Mouse (Mus musculus): ENCODE measurements around the gene 6430571L13Rik. TPM values are rescaled to one million over a fixed set of nuclear protein-coding genes. Genes with fewer than 3 reads are reported as not detected.

Gene 6430571L13Rik
- total and polyA plus RNA-seq, 2 experiments, result 0.46 to 1.6 TPM

DNA sequence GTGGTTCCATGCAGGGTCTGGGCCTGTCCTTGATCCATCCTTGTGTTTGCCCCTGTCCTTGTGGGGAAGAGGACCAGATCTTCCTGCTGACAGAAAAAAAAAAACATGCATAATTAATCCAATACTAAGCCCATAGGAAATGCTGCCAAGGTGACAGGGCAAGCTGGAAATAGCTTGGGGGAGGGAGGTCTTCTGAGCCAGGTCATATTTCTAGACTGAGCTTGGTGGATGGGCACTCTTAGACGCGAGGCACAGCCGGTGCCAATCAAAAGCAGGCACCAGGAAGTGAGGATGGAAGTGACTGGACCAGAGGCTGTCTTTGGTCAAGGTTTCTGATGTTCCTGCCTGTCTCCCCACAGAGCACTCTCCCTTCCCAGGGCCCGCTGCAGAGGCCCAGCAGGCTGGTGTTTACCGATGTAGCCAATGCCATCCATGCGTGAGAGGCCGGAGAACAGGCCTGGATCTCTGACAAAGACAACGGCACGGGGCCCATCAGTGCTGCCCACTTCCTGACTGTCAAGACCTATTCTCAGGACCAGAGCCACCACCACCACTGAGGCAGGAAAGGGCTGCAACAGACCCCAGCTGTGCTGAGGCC, 7.3 kb downstream of the 6430571L13Rik start:
- Histone ChIP-seq H3K9ac (ENCODE audit: low read depth, low read length) (no peak overlapping the region), H3K4me1 (ENCODE audit: control insufficient read depth, insufficient read depth, low read length) (no peaks in the 10 kb centered on the region), H3K36me3 (ENCODE audit: control insufficient read depth, insufficient read depth, low read length) (no peaks in the 10 kb centered on the region), H3K27me3 (ENCODE audit: control insufficient read depth, insufficient read depth, low read length) (no peaks in the 10 kb centered on the region), H3K27ac (replicated peaks; ENCODE audit: insufficient read depth, low read depth, low read length) (no peak overlapping the region), H3K79me2 (ENCODE audit: control insufficient read depth, insufficient read depth, low read length) (no peaks in the 10 kb centered on the region), H3K4me3 (ENCODE audit: insufficient read depth, low read depth, low read length) (no peak overlapping the region)
- 81% methylated on average over 9 of the region's 9 CpGs for WGBS
- TF ChIP-seq CTCF (IDR thresholded peaks at IDR 0.05; ENCODE audit: low read depth, low read length), result no peak
- DNase-seq (ENCODE audit: extremely low read depth, low read depth, low spot score), result no peak

GRCm38 (mm10) chr9:107349321-107349720, 8.9 kb downstream of the 6430571L13Rik start:
- Histone ChIP-seq H3K27ac (replicated peaks; ENCODE audit: insufficient read depth, low read depth, low read length) (no peak overlapping the region), H3K9ac (ENCODE audit: low read depth, low read length) (no peak overlapping the region), H3K27me3 (ENCODE audit: control insufficient read depth, insufficient read depth, low read length) (no peaks in the 10 kb centered on the region), H3K36me3 (ENCODE audit: control insufficient read depth, insufficient read depth, low read length) (no peaks in the 10 kb centered on the region), H3K4me1 (ENCODE audit: control insufficient read depth, insufficient read depth, low read length) (no peaks in the 10 kb centered on the region), H3K79me2 (ENCODE audit: control insufficient read depth, insufficient read depth, low read length) (no peaks in the 10 kb centered on the region), H3K4me3 (ENCODE audit: insufficient read depth, low read depth, low read length) (no peak overlapping the region)
- whole genome bisulfite sequencing, result 76% methylated on average over 7 of the region's 7 CpGs
- no peak for DNase-seq (ENCODE audit: extremely low read depth, low read depth, low spot score)
- no peak for TF ChIP-seq CTCF (IDR thresholded peaks at IDR 0.05; ENCODE audit: low read depth, low read length)
- no peak for TF ChIP-seq POLR2A (IDR thresholded peaks at IDR 0.05; ENCODE audit: extremely low read depth, insufficient read depth, low read length)

GRCm38 (mm10) chr9:107354826-107355225, 14.4 kb downstream of the 6430571L13Rik start:
- 57% methylated on average over 1 of the region's 1 CpGs for WGBS
- no peak for DNase-seq (ENCODE audit: extremely low read depth, low read depth, low spot score)
- TF ChIP-seq CTCF (IDR thresholded peaks at IDR 0.05; ENCODE audit: low read depth, low read length) (no peak), POLR2A (IDR thresholded peaks at IDR 0.05; ENCODE audit: extremely low read depth, insufficient read depth, low read length) (no peak)

DNA sequence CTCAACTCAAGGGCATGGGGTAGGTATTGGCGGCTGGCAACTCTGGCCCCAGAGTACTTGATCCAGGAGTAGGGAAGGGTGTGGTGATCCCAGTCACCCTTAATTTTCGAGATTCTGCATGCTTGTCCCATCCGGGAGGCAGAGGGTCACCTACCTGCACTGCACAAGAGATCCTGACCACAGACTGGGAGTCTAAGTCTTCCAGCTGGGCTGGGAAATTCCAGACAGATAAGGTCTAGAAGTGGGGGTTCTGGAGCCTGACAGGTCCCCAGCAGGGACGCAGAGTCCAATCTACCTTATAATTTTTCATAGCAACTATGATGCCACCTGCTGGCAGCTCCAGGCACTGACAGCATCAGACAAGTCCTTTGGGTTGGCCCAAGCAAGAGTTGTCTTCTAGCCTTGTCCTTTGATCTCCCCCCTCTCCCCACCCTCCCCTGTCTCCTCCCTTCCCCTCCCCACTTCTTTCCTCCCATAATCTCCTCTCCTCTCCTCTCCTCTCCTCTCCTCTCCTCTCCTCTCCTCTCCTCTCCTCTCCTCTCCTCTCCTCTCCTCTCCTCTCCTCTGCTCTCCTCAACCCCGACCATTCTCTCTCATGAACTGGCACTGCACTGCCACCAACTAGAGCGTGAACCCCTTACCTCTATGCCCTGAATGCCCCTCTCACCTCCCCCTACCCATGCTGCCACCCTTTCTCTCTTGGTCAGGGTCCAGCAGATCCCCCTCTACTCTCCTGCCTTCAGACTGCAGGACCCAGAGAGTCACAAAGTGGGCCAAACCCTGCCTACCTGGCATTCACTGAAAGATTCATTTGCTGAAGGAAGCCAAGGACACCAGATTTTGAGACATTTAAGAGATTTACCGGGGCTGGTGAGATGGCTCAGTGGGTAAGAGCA, 15.7 kb downstream of the 6430571L13Rik start:
- H3K79me2 ChIP-seq (ENCODE audit: control insufficient read depth, insufficient read depth, low read length), result no peaks in the 10 kb centered on the region
- DNase-seq (ENCODE audit: extremely low read depth, low read depth, low spot score), result peak; percentile 46
- H3K9ac ChIP-seq (ENCODE audit: low read depth, low read length), result no peak overlapping the region
- H3K27me3 ChIP-seq (ENCODE audit: control insufficient read depth, insufficient read depth, low read length), result no peaks in the 10 kb centered on the region
- TF ChIP-seq CTCF (IDR thresholded peaks at IDR 0.05; ENCODE audit: low read depth, low read length), result peak; percentile 82
- TF ChIP-seq POLR2A (IDR thresholded peaks at IDR 0.05; ENCODE audit: extremely low read depth, insufficient read depth, low read length), result no peak
- H3K27ac ChIP-seq (replicated peaks; ENCODE audit: insufficient read depth, low read depth, low read length), result no peak overlapping the region
- 45% methylated on average over 7 of the region's 7 CpGs for WGBS
- H3K36me3 ChIP-seq (ENCODE audit: control insufficient read depth, insufficient read depth, low read length), result no peaks in the 10 kb centered on the region
- no peak overlapping the region for H3K4me3 ChIP-seq (ENCODE audit: insufficient read depth, low read depth, low read length)
- H3K4me1 ChIP-seq (ENCODE audit: control insufficient read depth, insufficient read depth, low read length), result no peaks in the 10 kb centered on the region

More at GRCm38 (mm10) chr9:107354826-107355225, 14.4 kb downstream of the 6430571L13Rik start:
- H3K27ac ChIP-seq (replicated peaks; ENCODE audit: insufficient read depth, low read depth, low read length), result no peak overlapping the region
- no peaks in the 10 kb centered on the region for H3K27me3 ChIP-seq (ENCODE audit: control insufficient read depth, insufficient read depth, low read length)
- H3K36me3 ChIP-seq (ENCODE audit: control insufficient read depth, insufficient read depth, low read length), result no peaks in the 10 kb centered on the region
- no peak overlapping the region for H3K9ac ChIP-seq (ENCODE audit: low read depth, low read length)
- no peaks in the 10 kb centered on the region for H3K79me2 ChIP-seq (ENCODE audit: control insufficient read depth, insufficient read depth, low read length)
- H3K4me1 ChIP-seq (ENCODE audit: control insufficient read depth, insufficient read depth, low read length), result no peaks in the 10 kb centered on the region
- H3K4me3 ChIP-seq (ENCODE audit: insufficient read depth, low read depth, low read length), result no peak overlapping the region

GRCm38 (mm10) chr9:107357651-107358050, 17.2 kb downstream of the 6430571L13Rik start:
- Histone ChIP-seq H3K79me2 (ENCODE audit: control insufficient read depth, insufficient read depth, low read length) (no peaks in the 10 kb centered on the region), H3K4me1 (ENCODE audit: control insufficient read depth, insufficient read depth, low read length) (no peaks in the 10 kb centered on the region), H3K36me3 (ENCODE audit: control insufficient read depth, insufficient read depth, low read length) (no peaks in the 10 kb centered on the region), H3K27me3 (ENCODE audit: control insufficient read depth, insufficient read depth, low read length) (no peaks in the 10 kb centered on the region), H3K27ac (replicated peaks; ENCODE audit: insufficient read depth, low read depth, low read length) (no peak overlapping the region), H3K4me3 (ENCODE audit: insufficient read depth, low read depth, low read length) (no peak overlapping the region), H3K9ac (ENCODE audit: low read depth, low read length) (no peak overlapping the region)
- 35% methylated on average over 5 of the region's 5 CpGs for WGBS
- no peak for TF ChIP-seq POLR2A (IDR thresholded peaks at IDR 0.05; ENCODE audit: extremely low read depth, insufficient read depth, low read length)
- peak; percentile 82 for TF ChIP-seq CTCF (IDR thresholded peaks at IDR 0.05; ENCODE audit: low read depth, low read length)
- DNase-seq (ENCODE audit: extremely low read depth, low read depth, low spot score), result peak; percentile 28

DNA sequence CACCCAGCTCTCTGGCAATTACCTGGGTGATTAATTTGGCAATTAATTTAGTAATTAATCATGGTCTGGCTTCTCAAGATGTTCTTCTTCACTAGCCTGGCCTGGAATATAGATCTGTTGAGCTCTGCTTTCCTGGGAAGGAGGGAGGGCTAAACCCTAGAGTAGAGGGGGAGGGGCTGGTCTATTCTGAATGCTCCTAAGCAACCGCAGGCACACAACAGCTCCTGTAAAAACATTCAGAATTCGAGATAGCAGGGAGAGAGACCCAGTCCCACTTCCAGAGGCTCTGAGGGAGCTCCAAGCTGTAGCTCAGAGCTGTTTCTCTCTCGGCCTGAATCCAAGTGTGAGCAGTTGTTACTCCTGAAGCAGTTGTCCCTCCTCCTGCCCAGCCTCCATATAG, 20.6 kb downstream of the 6430571L13Rik start:
- no peak for TF ChIP-seq POLR2A (IDR thresholded peaks at IDR 0.05; ENCODE audit: extremely low read depth, insufficient read depth, low read length)
- TF ChIP-seq CTCF (IDR thresholded peaks at IDR 0.05; ENCODE audit: low read depth, low read length), result no peak
- WGBS, result 21% methylated on average over 3 of the region's 3 CpGs
- H3K27me3 ChIP-seq (ENCODE audit: control insufficient read depth, insufficient read depth, low read length), result no peaks in the 10 kb centered on the region
- H3K79me2 ChIP-seq (ENCODE audit: control insufficient read depth, insufficient read depth, low read length), result no peaks in the 10 kb centered on the region
- no peaks in the 10 kb centered on the region for H3K36me3 ChIP-seq (ENCODE audit: control insufficient read depth, insufficient read depth, low read length)
- no peak for DNase-seq (ENCODE audit: extremely low read depth, low read depth, low spot score)
- H3K27ac ChIP-seq (replicated peaks; ENCODE audit: insufficient read depth, low read depth, low read length), result no peak overlapping the region
- H3K4me1 ChIP-seq (ENCODE audit: control insufficient read depth, insufficient read depth, low read length), result no peaks in the 10 kb centered on the region
- no peak overlapping the region for H3K4me3 ChIP-seq (ENCODE audit: insufficient read depth, low read depth, low read length)
- H3K9ac ChIP-seq (ENCODE audit: low read depth, low read length), result no peak overlapping the region

All from liver, adult 2 months (tissue).